Mouse (Mus musculus) heart, adult 2 months (tissue): ENCODE results near the gene Dmgdh.

Experiments used
- CTCF ChIP-seq: fragments of 200-600 bp; IDR thresholded peaks from 2 replicates; pipeline ENCODE4 v1.8.1; 2022; ENCODE audit warnings: antibody characterized with exemption, mild to moderate bottlenecking, moderate library complexity
- POLR2A ChIP-seq: fragments of 200-500 bp; IDR thresholded peaks from 2 replicates; pipeline ENCODE4 v1.6.1; 2011; ENCODE audit warnings: mild to moderate bottlenecking, low read depth, low read length, control low read depth; ENCODE audit not compliant: insufficient read depth

DNA sequence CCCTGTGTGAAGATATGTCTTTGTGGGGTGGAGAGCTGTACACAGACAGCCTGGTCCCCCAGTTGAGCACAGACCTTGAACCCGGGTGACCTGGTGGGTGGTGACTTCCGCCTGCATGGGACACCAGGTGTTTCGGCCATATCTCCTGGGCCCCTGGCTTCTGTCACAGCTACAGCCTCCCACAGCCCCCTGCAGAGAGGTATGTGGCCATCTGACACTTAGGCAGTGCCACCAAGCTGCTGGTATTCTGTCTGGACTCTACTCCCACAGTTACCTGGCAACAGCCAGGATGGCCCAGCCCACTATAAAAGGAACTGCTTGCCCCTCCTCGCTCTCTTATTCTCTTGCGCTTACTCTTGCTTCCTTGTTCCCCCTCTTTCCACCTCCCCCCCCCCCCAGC, 16.3 kb upstream of the Dmgdh start:
- TF ChIP-seq CTCF (no peak), POLR2A (no peak)
